Mouse (Mus musculus) gastrocnemius, adult 2 months (tissue): ENCODE measurements around the gene Mdm4. TPM values are rescaled to one million over a fixed set of nuclear protein-coding genes. Genes with fewer than 3 reads are reported as not detected.

Experiments used
- DNase-seq: peaks from one replicate; pipeline ENCODE4 v3.0.0; 2022
- H3K27ac ChIP-seq: fragments of 200-600 bp; 2 replicates; pipeline ENCODE4 v1.8.1; 2022; ENCODE audit warnings: mild to moderate bottlenecking
- H3K4me3 ChIP-seq: fragments of 200-600 bp; 2 replicates; pipeline ENCODE4 v1.8.1; 2022; ENCODE audit warnings: mild to moderate bottlenecking, moderate library complexity
- CTCF ChIP-seq: fragments of 200-600 bp; IDR thresholded peaks from 2 replicates; pipeline ENCODE4 v1.8.1; 2022; ENCODE audit warnings: antibody characterized with exemption, mild to moderate bottlenecking, moderate library complexity
- intact Hi-C: fragments of 180-260 bp; cut with DNase I; formaldehyde crosslinking; loops from one replicate; pipeline ENCODE4 v1.15.1; 2025
- total RNA-seq, 2 experiments: library from RNA; stranded (reverse); gene quantifications; 2 replicates each; pipeline ENCODE4 v1.2.3; 2021

The Mdm4 gene
- total RNA-seq, 2 experiments from 2014 or later, result 26.3 to 32.4 TPM

GRCm38 (mm10) chr1:133069275-133070120, 39.1 kb upstream of the Mdm4 start:
- DNase-seq, result peak; percentile 61
- H3K4me3 ChIP-seq, result peak overlapping the region; percentile 82
- intact Hi-C loops, result loop anchor here (2.0 kb wide), 1 partner anchor 23 kb away; no protein-coding TSS in a partner anchor

DNA sequence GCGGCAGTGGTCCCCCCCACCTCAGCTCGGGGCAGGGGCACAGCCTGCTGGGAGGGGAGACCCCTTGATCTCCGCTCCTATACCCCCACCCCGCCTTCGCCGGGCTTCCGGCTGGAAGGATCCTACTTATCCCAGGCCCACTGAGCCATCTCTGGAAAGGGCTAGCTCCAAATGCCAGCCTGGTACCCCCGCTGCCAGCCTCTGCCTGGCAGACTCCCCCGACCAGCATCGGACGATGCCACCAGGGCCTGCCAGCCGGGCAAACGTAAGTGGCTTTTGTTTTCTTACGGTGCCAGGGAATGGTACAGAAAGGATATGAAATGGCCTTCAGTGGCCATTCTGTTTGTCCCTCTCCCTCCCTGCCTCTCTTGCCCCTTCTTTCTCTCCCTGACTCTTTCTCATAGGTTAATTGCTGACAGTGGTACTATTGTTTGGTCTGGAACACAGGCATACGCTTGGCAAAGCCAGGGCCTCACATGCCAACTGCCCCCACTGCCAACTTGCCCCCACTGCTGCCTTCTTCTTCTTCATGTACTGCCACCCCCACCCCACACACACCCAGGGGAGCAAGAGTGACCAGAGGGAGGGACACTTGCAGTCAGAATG, 38.4 kb upstream of the Mdm4 start:
- no peak for DNase-seq

More at GRCm38 (mm10) chr1:133069275-133070120, 39.1 kb upstream of the Mdm4 start:
- H3K27ac ChIP-seq, result peak overlapping the region; percentile 92
- TF ChIP-seq CTCF, result no peak

GRCm38 (mm10) chr1:133068268-133068667, 37.9 kb upstream of the Mdm4 start:
- TF ChIP-seq CTCF, result no peak
- intact Hi-C loops, result loop anchor here (2.0 kb wide), 1 partner anchor 21 kb away; no protein-coding TSS in a partner anchor
- Histone ChIP-seq H3K4me3 (peak overlapping the region; percentile 82), H3K27ac (peak overlapping the region; percentile 92)
- peak; percentile 72 for DNase-seq

More for the DNA sequence above, 38.4 kb upstream of the Mdm4 start:
- Histone ChIP-seq H3K4me3 (peak overlapping the region; percentile 82), H3K27ac (peak overlapping the region; percentile 92)
- no peak for TF ChIP-seq CTCF
- intact Hi-C loops, result loop anchor here (2.0 kb wide), 1 partner anchor 22 kb away; no protein-coding TSS in a partner anchor

DNA sequence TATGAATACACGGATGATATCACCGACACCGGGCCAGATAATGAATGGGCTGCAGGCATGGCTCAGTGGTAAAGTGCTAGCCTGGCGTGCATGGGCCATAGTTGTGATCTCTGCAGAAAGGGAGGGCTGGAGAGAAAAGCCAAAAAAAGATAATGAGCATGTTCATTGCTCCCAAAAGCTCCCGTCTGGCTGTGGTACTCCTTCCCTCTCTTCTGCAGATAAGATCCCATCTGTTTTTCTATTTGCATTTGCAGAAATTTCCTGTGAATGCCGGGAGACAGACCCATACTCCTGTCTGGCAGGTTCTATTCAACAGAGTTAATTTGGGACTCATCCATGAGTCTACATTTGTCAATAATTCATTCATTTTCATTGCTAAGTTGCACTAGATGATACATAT, 32.8 kb upstream of the Mdm4 start:
- intact Hi-C loops, result no loop called here
- Histone ChIP-seq H3K27ac (no peak overlapping the region), H3K4me3 (no peak overlapping the region)
- no peak for DNase-seq
- TF ChIP-seq CTCF, result no peak

DNA sequence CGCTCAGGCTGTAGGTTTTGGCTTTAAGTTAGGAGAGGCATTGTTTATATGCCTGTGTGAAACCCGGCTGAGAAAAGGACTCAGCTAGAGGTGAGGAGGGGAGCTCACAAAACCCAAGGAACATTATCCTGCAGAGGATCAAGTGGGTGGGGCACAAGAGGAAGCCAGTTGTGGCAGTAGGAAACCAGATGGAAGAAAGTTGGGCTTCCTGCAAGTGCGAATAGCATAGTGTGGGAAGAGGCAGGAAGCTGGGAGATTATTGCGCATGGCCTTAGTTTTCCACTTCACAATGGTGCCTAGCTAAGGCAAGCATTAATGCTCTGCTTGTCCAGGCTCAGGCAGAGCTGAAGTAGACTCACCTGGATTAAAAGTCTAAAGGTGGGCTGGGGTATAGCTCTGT, 30.3 kb upstream of the Mdm4 start:
- TF ChIP-seq CTCF, result no peak
- Histone ChIP-seq H3K4me3 (no peak overlapping the region), H3K27ac (peak overlapping the region; percentile 3)
- DNase-seq, result no peak
- intact Hi-C loops, result no loop called here

GRCm38 (mm10) chr1:133059592-133059991, 29.2 kb upstream of the Mdm4 start:
- H3K27ac ChIP-seq, result peak overlapping the region; percentile 3
- no peak for DNase-seq
- intact Hi-C loops, result no loop called here
- TF ChIP-seq CTCF, result no peak
- H3K4me3 ChIP-seq, result no peak overlapping the region

GRCm38 (mm10) chr1:133057345-133058034, 27.1 kb upstream of the Mdm4 start:
- intact Hi-C loops, result no loop called here
- H3K27ac ChIP-seq, result peak overlapping the region; percentile 77
- DNase-seq, result peak; percentile 49
- no peak for TF ChIP-seq CTCF
- no peak overlapping the region for H3K4me3 ChIP-seq

DNA sequence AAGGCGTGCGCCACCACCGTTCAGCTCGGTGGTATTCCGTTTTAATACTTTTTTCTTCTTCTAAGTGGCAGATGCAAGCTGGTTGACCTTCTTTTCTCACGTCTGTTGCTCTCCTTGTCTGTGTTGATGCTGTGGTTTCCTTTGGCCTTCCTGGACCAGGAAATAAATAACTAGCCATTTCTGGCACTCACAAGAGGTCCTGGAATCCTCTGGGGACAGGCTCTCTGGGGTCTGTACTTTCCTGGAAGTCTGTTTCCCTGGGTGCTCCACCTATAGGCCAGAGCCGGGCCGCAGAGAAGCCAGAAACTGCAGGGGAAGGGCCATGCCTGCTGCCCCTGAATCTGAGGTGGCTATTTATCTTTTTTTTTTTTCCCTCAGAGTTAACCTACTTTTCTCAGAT, 24.0 kb upstream of the Mdm4 start:
- Histone ChIP-seq H3K27ac (peak overlapping the region; percentile 71), H3K4me3 (no peak overlapping the region)
- intact Hi-C loops, result no loop called here
- peak; percentile 24 for TF ChIP-seq CTCF
- DNase-seq, result no peak

DNA sequence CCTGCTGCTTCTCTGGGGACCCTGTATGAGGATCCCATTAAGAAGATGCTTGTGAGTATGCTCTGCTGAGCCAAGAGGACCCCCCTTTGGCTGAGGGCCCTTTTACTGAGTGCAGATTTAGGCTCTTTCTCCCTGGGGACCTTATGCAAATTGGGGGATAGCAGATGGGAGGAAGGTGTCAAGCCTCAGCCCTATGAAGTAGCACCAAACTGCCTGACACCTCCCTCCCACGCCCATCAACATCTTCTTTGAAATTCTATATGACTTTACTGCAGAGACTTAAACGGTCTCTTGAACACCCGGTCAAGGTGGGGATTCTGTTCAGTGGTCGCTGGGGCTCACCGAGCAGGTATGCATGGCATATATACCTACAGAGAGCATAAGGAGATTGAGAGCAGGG, 22.7 kb upstream of the Mdm4 start:
- TF ChIP-seq CTCF, result no peak
- no peak overlapping the region for H3K4me3 ChIP-seq
- intact Hi-C loops, result no loop called here
- peak overlapping the region; percentile 63 for H3K27ac ChIP-seq
- no peak for DNase-seq

DNA sequence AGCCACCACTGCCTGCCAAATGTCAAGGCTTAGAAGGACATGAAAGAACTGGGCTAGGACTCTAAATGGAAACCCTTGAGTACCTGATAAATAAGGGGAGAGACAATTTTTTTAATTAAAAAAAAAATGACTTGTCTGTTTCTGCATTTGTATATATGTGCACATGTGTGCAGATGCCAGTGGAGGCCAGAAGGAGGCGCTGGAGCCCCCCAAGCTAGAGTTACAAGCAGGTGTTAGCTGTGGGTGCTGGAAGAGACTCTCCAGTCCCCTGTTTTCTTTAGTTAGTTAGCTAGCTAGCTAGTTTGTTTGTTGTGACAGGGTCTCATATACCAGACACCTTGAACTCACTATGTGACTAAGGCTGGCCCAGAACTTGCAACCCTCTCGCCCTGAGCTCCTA, 21.5 kb upstream of the Mdm4 start:
- DNase-seq, result no peak
- intact Hi-C loops, result no loop called here
- peak; percentile 34 for TF ChIP-seq CTCF

GRCm38 (mm10) chr1:133050001-133050431, 19.7 kb upstream of the Mdm4 start:
- Histone ChIP-seq H3K4me3 (no peak overlapping the region), H3K27ac (peak overlapping the region; percentile 31; the same call in 1 of the 2 replicates)
- intact Hi-C loops, result no loop called here
- DNase-seq, result no peak
- TF ChIP-seq CTCF, result no peak

More for the DNA sequence above, 21.5 kb upstream of the Mdm4 start:
- Histone ChIP-seq H3K27ac (peak overlapping the region; percentile 63; the same call in 1 of the 2 replicates), H3K4me3 (no peak overlapping the region)

GRCm38 (mm10) chr1:133048690-133049089, 18.3 kb upstream of the Mdm4 start:
- H3K4me3 ChIP-seq, result no peak overlapping the region
- H3K27ac ChIP-seq, result peak overlapping the region; percentile 93
- intact Hi-C loops, result loop anchor here (10.0 kb wide), 1 partner anchor 266 kb away; no protein-coding TSS in a partner anchor
- TF ChIP-seq CTCF, result no peak
- no peak for DNase-seq
